Mouse (Mus musculus): ENCODE data around the gene Auts2. TPM values are rescaled to one million over a fixed set of nuclear protein-coding genes. Genes with fewer than 3 reads are reported as not detected.

The Auts2 gene
- polyA plus RNA-seq, 1 experiment: 10.4 TPM

GRCm38 (mm10) chr5:132391831-132392763 is 151.0 kb downstream of the Auts2 start:
- no peak for TF ChIP-seq POLR2A (IDR thresholded peaks at IDR 0.05; ENCODE audit: low read depth, low read length)
- TF ChIP-seq CTCF (IDR thresholded peaks at IDR 0.05; ENCODE audit: extremely low read depth, insufficient read length, insufficient replicate concordance, low read depth, low read length): no peak
- WGBS: 33% methylated on average over 14 of the region's 14 CpGs
- H3K27ac ChIP-seq (ENCODE audit: insufficient read depth, low read depth, low read length): no peak overlapping the region
- H3K4me1 ChIP-seq (ENCODE audit: control insufficient read depth, insufficient read depth, insufficient read length, low read length): peaks cover 5% of the 10 kb centered on the region; the same call in 1 of the 2 replicates
- no peaks in the 10 kb centered on the region for H3K36me3 ChIP-seq (ENCODE audit: control insufficient read depth, insufficient read depth, low read length)
- H3K27me3 ChIP-seq (ENCODE audit: control insufficient read depth, insufficient read depth, low read length): no peaks in the 10 kb centered on the region
- H3K4me3 ChIP-seq (ENCODE audit: low read depth, low read length): no peak overlapping the region

GRCm38 (mm10) chr5:132388746-132389145 is 154.4 kb downstream of the Auts2 start:
- Histone ChIP-seq H3K4me1 (ENCODE audit: control insufficient read depth, insufficient read depth, insufficient read length, low read length) (peaks cover 3% of the 10 kb centered on the region; the same call in 1 of the 2 replicates), H3K27me3 (ENCODE audit: control insufficient read depth, insufficient read depth, low read length) (no peaks in the 10 kb centered on the region), H3K36me3 (ENCODE audit: control insufficient read depth, insufficient read depth, low read length) (no peaks in the 10 kb centered on the region), H3K27ac (ENCODE audit: insufficient read depth, low read depth, low read length) (no peak overlapping the region), H3K4me3 (ENCODE audit: low read depth, low read length) (no peak overlapping the region)
- WGBS: 88% methylated on average over 5 of the region's 5 CpGs
- TF ChIP-seq POLR2A (IDR thresholded peaks at IDR 0.05; ENCODE audit: low read depth, low read length) (no peak), CTCF (IDR thresholded peaks at IDR 0.05; ENCODE audit: extremely low read depth, insufficient read length, insufficient replicate concordance, low read depth, low read length) (no peak)

GRCm38 (mm10) chr5:132385244-132385855 is 157.8 kb downstream of the Auts2 start:
- WGBS: 32% methylated on average over 4 of the region's 4 CpGs

GRCm38 (mm10) chr5:132380261-132380660 is 162.9 kb downstream of the Auts2 start:
- Histone ChIP-seq H3K27me3 (ENCODE audit: control insufficient read depth, insufficient read depth, low read length) (no peaks in the 10 kb centered on the region), H3K36me3 (ENCODE audit: control insufficient read depth, insufficient read depth, low read length) (no peaks in the 10 kb centered on the region), H3K4me1 (ENCODE audit: control insufficient read depth, insufficient read depth, insufficient read length, low read length) (no peaks in the 10 kb centered on the region), H3K27ac (ENCODE audit: insufficient read depth, low read depth, low read length) (no peak overlapping the region), H3K4me3 (ENCODE audit: low read depth, low read length) (no peak overlapping the region)
- TF ChIP-seq CTCF (IDR thresholded peaks at IDR 0.05; ENCODE audit: extremely low read depth, insufficient read length, insufficient replicate concordance, low read depth, low read length): no peak
- TF ChIP-seq POLR2A (IDR thresholded peaks at IDR 0.05; ENCODE audit: low read depth, low read length): no peak
- 59% methylated on average over 5 of the region's 5 CpGs for WGBS

More at GRCm38 (mm10) chr5:132385244-132385855, 157.8 kb downstream of the Auts2 start:
- no peaks in the 10 kb centered on the region for H3K4me1 ChIP-seq (ENCODE audit: control insufficient read depth, insufficient read depth, insufficient read length, low read length)
- H3K4me3 ChIP-seq (ENCODE audit: low read depth, low read length): no peak overlapping the region
- no peaks in the 10 kb centered on the region for H3K36me3 ChIP-seq (ENCODE audit: control insufficient read depth, insufficient read depth, low read length)
- TF ChIP-seq CTCF (IDR thresholded peaks at IDR 0.05; ENCODE audit: extremely low read depth, insufficient read length, insufficient replicate concordance, low read depth, low read length) (no peak), POLR2A (IDR thresholded peaks at IDR 0.05; ENCODE audit: low read depth, low read length) (no peak)
- H3K27me3 ChIP-seq (ENCODE audit: control insufficient read depth, insufficient read depth, low read length): no peaks in the 10 kb centered on the region
- H3K27ac ChIP-seq (ENCODE audit: insufficient read depth, low read depth, low read length): no peak overlapping the region

GRCm38 (mm10) chr5:132378977-132379376 is 164.2 kb downstream of the Auts2 start:
- Histone ChIP-seq H3K27me3 (ENCODE audit: control insufficient read depth, insufficient read depth, low read length) (no peaks in the 10 kb centered on the region), H3K27ac (ENCODE audit: insufficient read depth, low read depth, low read length) (no peak overlapping the region), H3K4me1 (ENCODE audit: control insufficient read depth, insufficient read depth, insufficient read length, low read length) (no peaks in the 10 kb centered on the region), H3K4me3 (ENCODE audit: low read depth, low read length) (no peak overlapping the region), H3K36me3 (ENCODE audit: control insufficient read depth, insufficient read depth, low read length) (no peaks in the 10 kb centered on the region)
- 32% methylated on average over 1 of the region's 1 CpGs for WGBS
- TF ChIP-seq POLR2A (IDR thresholded peaks at IDR 0.05; ENCODE audit: low read depth, low read length) (no peak), CTCF (IDR thresholded peaks at IDR 0.05; ENCODE audit: extremely low read depth, insufficient read length, insufficient replicate concordance, low read depth, low read length) (no peak)

GRCm38 (mm10) chr5:132375130-132375529 is 168.0 kb downstream of the Auts2 start:
- Histone ChIP-seq H3K27me3 (ENCODE audit: control insufficient read depth, insufficient read depth, low read length) (no peaks in the 10 kb centered on the region), H3K36me3 (ENCODE audit: control insufficient read depth, insufficient read depth, low read length) (no peaks in the 10 kb centered on the region), H3K27ac (ENCODE audit: insufficient read depth, low read depth, low read length) (no peak overlapping the region), H3K4me3 (ENCODE audit: low read depth, low read length) (no peak overlapping the region), H3K4me1 (ENCODE audit: control insufficient read depth, insufficient read depth, insufficient read length, low read length) (no peaks in the 10 kb centered on the region)
- TF ChIP-seq CTCF (IDR thresholded peaks at IDR 0.05; ENCODE audit: extremely low read depth, insufficient read length, insufficient replicate concordance, low read depth, low read length): no peak
- no peak for TF ChIP-seq POLR2A (IDR thresholded peaks at IDR 0.05; ENCODE audit: low read depth, low read length)
- 49% methylated on average over 1 of the region's 1 CpGs for WGBS

Data from small intestine, adult 2 months (tissue).